Mouse (Mus musculus): Measurements from ENCODE around the gene Ice2. TPM values are rescaled to one million over a fixed set of nuclear protein-coding genes. Genes with fewer than 3 reads are reported as not detected.

Gene Ice2
- polyA plus RNA-seq, 1 experiment from 2014 or later: 16.4 TPM

DNA sequence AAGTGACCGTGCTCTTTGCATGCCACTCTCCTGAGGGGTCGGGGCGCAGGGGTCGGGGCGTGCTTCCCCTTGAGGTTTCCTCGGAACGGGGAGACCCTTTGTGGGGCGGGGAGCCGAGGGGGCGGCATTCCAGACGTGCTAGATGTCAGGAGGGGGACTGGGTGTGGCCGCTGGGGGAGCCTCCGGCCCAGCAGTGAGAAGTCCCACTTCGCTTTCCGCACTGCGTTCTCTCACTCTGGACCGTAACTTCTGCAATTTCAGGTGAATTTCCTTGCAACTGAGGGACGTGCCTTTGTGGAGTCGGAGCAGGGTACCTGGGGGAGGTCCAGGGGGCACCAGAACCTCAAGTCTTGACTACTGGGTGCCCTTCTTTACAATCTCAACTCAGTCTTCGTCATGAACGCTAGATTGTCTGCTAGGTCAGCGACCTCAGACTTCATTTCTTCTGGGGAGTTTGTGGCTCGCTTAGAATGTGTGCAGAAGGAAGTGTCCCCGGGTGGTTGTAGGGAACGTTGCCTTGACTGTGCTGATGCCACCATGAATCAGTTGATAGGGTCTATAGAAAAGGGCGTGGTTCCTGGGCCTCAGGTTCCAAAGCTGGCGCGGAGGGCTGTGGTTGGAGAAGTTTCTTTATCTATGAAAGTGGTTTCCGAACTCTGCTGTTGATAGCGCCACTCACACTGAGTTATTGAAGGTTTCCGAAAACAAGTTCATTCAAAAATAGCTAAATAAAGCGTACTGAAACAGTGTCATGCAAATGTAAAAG lies 56.4 kb downstream of the Ice2 start:
- Histone ChIP-seq H3K4me2 (replicated peaks) (peak overlapping the region; percentile 60), H3K27ac (replicated peaks) (0 out of 2 replicates have a peak overlapping the region, but pooled peaks have one; percentile 16), H3K4me1 (peaks cover 14% of the 10 kb centered on the region), H3K27me3 (no peaks in the 10 kb centered on the region), H3K9ac (replicated peaks) (peak overlapping the region; percentile 26), H3K9me3 (no peaks in the 10 kb centered on the region), H3K36me3 (no peaks in the 10 kb centered on the region), H3K4me3 (peak overlapping the region; percentile 43)
- no peak for ATAC-seq (replicated peaks)
- 6% methylated on average over 32 of the region's 32 CpGs for WGBS

DNA sequence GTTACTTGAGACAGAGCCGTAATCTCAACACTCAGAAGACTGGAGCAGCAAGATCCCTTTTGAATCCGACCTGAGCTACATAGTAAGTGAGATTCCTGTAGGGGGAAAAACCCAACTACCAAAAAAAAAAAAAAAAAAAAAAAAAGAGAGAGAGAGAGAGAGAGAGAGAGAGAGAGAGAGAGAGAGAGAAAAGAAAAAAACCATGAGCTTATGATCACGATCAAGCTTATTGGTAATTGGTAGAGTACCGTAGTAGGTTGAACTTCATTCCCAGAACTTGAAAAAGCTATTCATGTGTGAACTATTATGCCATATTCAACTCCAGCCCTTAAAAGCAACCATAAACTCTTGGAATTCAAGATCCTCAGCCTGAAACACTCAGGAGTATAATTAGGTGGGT lies 57.0 kb downstream of the Ice2 start:
- WGBS: 60% methylated on average over 4 of the region's 4 CpGs
- Histone ChIP-seq H3K27me3 (no peaks in the 10 kb centered on the region), H3K4me2 (replicated peaks) (peak overlapping the region; percentile 60; the same call in 1 of the 2 replicates), H3K9me3 (no peaks in the 10 kb centered on the region), H3K36me3 (no peaks in the 10 kb centered on the region), H3K4me3 (peak overlapping the region; percentile 43; the same call in 1 of the 2 replicates), H3K27ac (replicated peaks) (no peak overlapping the region), H3K4me1 (peaks cover 17% of the 10 kb centered on the region), H3K9ac (replicated peaks) (no peak overlapping the region)
- ATAC-seq (replicated peaks): no peak

DNA sequence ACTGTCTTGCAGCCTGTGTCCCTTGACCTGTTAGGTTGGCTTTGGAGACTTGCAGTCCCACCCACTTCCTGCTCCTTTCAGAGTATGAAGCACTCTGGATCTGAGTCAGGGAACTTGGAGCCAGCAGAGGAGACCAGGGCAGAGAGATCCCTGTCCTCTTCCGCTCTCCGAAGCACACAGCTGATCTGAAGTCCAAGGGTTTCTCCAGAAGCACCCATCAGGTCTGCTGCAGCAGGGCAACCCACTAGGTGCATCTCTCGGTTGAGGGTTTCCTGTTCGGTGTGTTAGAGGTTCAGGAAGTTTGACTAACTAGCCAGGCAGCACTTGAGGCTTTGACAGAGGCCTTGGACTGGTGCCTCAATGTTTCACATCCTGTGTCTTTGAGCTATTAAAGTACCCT lies 57.7 kb downstream of the Ice2 start:
- Histone ChIP-seq H3K27me3 (no peaks in the 10 kb centered on the region), H3K9me3 (no peaks in the 10 kb centered on the region), H3K27ac (replicated peaks) (no peak overlapping the region), H3K36me3 (no peaks in the 10 kb centered on the region), H3K4me2 (replicated peaks) (no peak overlapping the region), H3K9ac (replicated peaks) (no peak overlapping the region), H3K4me1 (peaks cover 17% of the 10 kb centered on the region), H3K4me3 (no peak overlapping the region)
- ATAC-seq (replicated peaks): no peak
- WGBS: 75% methylated on average over 4 of the region's 4 CpGs

DNA sequence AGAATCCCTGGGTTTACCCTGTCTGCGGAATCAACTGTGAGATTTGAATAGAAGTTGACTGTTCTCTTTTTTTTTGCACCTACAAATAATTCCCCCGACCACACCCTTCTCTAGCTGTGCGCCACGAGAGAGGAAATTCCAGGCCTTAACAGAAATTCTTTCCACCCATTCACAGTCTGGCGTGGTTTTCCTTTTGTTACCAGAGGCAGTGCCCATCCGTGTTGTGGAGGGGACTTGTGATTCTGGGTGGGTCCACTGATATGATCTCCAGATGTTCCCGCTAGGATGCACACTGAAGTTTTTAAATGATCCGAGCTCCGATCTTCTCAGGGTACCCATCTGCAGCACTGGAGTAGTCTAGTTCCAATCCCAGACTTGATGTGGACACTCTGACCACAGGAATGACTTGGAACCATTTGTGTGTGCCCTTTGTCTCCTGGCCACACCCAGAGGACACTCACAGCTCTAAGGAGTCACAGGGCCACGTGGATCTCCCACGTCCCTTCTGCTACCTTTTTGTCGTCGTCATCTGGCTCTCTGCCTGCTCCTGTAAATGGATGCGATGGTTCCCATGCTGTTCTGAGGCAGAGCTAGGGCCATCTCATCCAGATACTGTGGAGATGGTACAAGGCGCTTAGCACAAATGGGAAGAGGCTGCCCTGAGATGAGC lies 58.8 kb downstream of the Ice2 start:
- no peak overlapping the region for H3K27ac ChIP-seq (replicated peaks)
- no peak overlapping the region for H3K9ac ChIP-seq (replicated peaks)
- H3K4me3 ChIP-seq: no peak overlapping the region
- H3K36me3 ChIP-seq: no peaks in the 10 kb centered on the region
- no peak for ATAC-seq (replicated peaks)
- no peaks in the 10 kb centered on the region for H3K27me3 ChIP-seq
- WGBS: 80% methylated on average over 15 of the region's 15 CpGs
- H3K9me3 ChIP-seq: no peaks in the 10 kb centered on the region
- H3K4me1 ChIP-seq: peaks cover 17% of the 10 kb centered on the region
- no peak overlapping the region for H3K4me2 ChIP-seq (replicated peaks)

DNA sequence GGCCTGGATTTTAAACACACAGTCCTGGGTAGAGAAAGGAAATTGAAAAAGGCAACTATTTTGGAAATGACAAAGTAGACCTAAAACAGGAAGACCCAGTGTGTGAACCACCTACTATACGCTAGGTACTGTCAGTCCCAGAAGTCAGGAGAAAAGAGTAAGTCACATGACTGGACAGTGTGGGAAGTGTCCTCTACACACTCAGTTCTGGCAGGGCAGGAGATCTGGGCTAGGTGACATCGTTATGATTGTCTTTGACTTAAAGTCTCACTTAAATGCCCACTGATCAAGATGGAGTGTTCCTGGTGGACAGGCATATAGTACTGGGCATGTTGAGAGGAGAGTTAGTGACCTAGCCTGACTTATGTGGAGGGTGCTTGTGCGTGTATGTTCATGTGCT lies 59.4 kb downstream of the Ice2 start:
- no peak overlapping the region for H3K9ac ChIP-seq (replicated peaks)
- ATAC-seq (replicated peaks): no peak
- no peaks in the 10 kb centered on the region for H3K36me3 ChIP-seq
- no peak overlapping the region for H3K4me3 ChIP-seq
- no peaks in the 10 kb centered on the region for H3K27me3 ChIP-seq
- peaks cover 17% of the 10 kb centered on the region for H3K4me1 ChIP-seq
- H3K27ac ChIP-seq (replicated peaks): no peak overlapping the region
- 91% methylated on average over 3 of the region's 3 CpGs for WGBS
- no peak overlapping the region for H3K4me2 ChIP-seq (replicated peaks)
- no peaks in the 10 kb centered on the region for H3K9me3 ChIP-seq

DNA sequence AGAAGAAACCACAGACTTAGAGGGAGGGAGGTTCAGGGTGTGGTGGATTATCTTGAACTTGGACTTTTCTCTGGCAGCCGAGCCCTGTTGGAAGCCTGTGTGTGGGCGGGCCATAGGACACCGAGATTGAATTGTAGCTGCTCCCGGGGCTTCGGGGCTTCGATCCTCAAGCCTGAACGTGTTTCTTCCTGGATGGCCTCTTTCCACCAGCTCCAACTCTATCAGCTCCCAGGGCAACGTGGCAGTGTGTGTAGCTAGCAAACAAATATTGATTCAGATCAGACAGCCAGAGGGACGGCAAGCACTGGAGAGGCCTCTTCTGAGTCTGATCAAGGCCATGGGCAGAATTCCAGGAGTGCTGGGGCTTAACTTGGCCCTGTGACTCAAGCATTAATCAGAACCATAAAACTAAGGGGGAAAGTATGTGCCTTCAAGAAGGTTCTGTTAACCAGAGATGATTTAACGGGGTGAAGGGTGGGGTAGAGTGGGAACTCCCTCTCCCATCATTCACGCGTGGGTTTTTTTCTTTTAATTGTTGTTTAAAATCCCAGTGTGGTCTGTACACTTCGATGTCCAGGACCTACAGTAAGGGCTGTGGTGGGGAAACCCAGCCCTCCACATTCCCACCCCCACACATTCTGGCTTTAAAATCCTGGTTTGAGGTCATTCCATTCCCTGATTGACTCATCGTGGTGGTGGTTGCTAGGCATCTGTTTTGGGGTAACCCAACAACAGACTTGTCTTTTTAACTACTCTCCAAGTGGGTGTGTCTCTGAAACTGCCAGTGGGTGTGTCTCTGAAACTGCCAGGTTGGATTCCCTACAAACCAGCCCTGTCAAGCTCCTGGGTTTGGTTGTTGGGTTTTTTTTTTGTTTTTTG lies 60.3 kb downstream of the Ice2 start:
- Histone ChIP-seq H3K36me3 (no peaks in the 10 kb centered on the region), H3K4me2 (replicated peaks) (no peak overlapping the region), H3K27ac (replicated peaks) (no peak overlapping the region), H3K9me3 (no peaks in the 10 kb centered on the region), H3K27me3 (no peaks in the 10 kb centered on the region), H3K4me1 (peaks cover 17% of the 10 kb centered on the region), H3K9ac (replicated peaks) (no peak overlapping the region), H3K4me3 (no peak overlapping the region)
- 57% methylated on average over 14 of the region's 14 CpGs for WGBS
- ATAC-seq (replicated peaks): no peak

DNA sequence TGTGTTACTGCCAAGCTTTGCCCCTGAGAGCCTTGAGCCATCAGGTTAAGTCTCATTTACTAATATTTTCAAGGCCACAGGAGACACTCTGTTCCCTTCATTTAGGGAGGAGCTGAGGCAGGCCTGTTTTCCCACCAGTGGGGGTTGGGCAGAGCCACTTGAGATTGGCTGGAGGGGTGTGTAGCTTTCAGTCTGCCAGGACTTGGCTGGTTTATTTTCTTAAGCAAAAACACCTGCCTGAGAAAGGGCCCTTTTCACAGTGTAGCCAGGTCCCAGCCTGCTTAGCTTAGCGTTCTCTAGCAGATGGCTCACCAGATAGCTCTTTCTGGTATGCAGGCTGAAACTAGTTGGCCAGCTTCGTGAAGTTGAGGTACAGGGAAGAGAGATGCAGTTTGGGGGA lies 61.3 kb downstream of the Ice2 start:
- Histone ChIP-seq H3K4me3 (no peak overlapping the region), H3K27me3 (no peaks in the 10 kb centered on the region), H3K9me3 (no peaks in the 10 kb centered on the region), H3K4me1 (peaks cover 8% of the 10 kb centered on the region), H3K27ac (replicated peaks) (no peak overlapping the region), H3K9ac (replicated peaks) (no peak overlapping the region), H3K36me3 (no peaks in the 10 kb centered on the region), H3K4me2 (replicated peaks) (no peak overlapping the region)
- no peak for ATAC-seq (replicated peaks)
- 62% methylated on average over 2 of the region's 2 CpGs for WGBS

DNA sequence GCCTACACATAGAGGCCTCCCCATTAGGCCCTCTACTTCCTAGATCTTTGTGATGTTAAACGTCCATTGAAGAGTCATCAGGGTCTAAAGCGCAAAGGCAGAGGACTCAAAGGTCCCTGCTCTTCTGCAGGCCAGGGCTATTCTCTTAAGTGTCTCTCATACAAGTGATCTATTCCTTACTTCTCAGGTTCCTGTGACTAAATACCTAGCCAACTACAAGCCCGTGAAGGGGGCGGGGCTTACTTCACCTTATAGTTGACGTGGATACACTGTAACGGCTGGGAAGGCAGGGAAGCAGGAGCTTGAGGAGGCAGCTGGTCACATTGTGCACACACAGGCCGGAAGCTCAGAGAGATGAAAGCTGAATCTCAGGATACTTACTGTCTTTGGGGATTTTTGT lies 62.2 kb downstream of the Ice2 start:
- no peak overlapping the region for H3K4me3 ChIP-seq
- no peak for ATAC-seq (replicated peaks)
- H3K9me3 ChIP-seq: no peaks in the 10 kb centered on the region
- H3K4me2 ChIP-seq (replicated peaks): no peak overlapping the region
- no peaks in the 10 kb centered on the region for H3K27me3 ChIP-seq
- H3K9ac ChIP-seq (replicated peaks): no peak overlapping the region
- 92% methylated on average over 7 of the region's 7 CpGs for WGBS
- H3K36me3 ChIP-seq: no peaks in the 10 kb centered on the region
- H3K4me1 ChIP-seq: peaks cover 7% of the 10 kb centered on the region; the same call in 1 of the 2 replicates
- no peak overlapping the region for H3K27ac ChIP-seq (replicated peaks)

DNA sequence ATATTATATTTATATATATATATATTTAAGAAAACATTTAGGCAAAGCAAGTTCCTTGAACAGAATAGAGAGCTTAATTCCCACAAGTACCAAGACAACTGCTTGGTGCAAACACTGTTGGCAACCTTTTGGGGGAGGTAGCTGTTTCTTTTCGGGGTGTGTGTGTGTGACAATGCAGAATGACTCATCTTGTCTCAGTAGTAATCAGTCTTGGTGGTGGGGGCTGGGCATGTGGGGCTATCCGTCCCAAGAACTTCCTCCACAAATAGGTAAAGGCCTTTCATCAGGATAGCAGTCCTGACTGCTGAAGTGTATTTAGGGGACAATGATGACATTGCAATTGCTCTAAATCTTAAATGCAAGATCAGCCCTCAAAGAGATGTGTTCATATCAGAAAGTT lies 65.3 kb downstream of the Ice2 start:
- Histone ChIP-seq H3K9me3 (no peaks in the 10 kb centered on the region), H3K4me1 (peaks cover 7% of the 10 kb centered on the region; the same call in 1 of the 2 replicates), H3K4me3 (no peak overlapping the region), H3K27ac (replicated peaks) (no peak overlapping the region), H3K36me3 (no peaks in the 10 kb centered on the region), H3K4me2 (replicated peaks) (no peak overlapping the region), H3K27me3 (no peaks in the 10 kb centered on the region), H3K9ac (replicated peaks) (no peak overlapping the region)
- no peak for ATAC-seq (replicated peaks)
- WGBS: 90% methylated on average over 2 of the region's 2 CpGs

DNA sequence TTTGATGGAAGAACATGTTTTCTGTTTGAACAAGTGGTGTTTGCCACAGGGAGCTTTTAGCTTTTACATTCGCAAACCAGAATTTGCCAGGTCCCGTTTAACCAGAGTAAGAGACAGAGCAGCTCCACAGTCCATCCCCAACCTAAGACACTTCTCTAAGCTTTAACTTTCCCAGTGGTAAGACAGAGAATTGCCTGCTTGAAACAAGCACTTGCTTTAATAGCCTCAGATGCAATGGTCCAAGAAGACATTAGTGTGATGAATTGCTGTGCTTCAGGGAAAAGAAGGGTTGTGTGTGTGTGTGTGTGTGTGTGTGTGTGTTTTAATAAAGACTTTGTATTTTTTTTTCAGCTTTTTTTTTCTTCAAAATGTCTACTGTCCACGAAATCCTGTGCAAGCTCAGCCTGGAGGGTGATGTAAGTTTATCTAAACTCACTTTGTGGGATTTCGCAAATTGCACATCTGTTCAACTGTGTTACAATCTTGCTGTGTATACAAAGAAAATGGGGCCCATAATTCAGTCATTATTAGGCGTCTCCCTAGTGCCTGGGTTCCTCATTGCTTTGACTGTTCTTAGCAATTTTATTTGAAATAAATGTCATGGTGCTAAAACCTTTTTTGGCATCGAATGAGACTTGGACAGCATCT lies 66.5 kb downstream of the Ice2 start:
- peaks cover 7% of the 10 kb centered on the region for H3K4me1 ChIP-seq
- no peaks in the 10 kb centered on the region for H3K9me3 ChIP-seq
- H3K4me3 ChIP-seq: no peak overlapping the region
- no peak overlapping the region for H3K27ac ChIP-seq (replicated peaks)
- no peak for ATAC-seq (replicated peaks)
- no peaks in the 10 kb centered on the region for H3K27me3 ChIP-seq
- no peak overlapping the region for H3K4me2 ChIP-seq (replicated peaks)
- 86% methylated on average over 6 of the region's 6 CpGs for WGBS
- H3K36me3 ChIP-seq: no peaks in the 10 kb centered on the region
- no peak overlapping the region for H3K9ac ChIP-seq (replicated peaks)

DNA sequence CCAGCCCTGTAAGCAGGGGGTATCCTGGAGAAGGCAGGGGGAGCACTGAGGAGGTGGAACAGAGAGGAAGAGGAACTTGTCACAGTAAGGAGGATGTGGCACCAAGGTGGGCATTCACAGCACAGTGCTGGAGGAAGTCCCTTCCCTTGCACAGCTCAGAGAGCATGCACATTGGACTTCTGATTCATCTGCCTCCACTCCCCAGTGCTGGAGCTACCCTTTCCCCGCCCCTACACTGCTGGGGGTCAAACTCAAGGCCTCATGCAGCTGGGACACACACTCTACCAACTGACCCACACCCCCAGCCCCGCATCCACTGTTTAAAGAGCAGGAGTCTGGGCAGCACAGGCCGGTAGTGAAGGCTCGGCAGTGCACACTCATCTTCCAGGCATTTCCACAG lies 68.4 kb downstream of the Ice2 start:
- H3K27me3 ChIP-seq: no peaks in the 10 kb centered on the region
- no peak overlapping the region for H3K4me3 ChIP-seq
- WGBS: 71% methylated on average over 4 of the region's 4 CpGs
- H3K4me1 ChIP-seq: peaks cover 18% of the 10 kb centered on the region
- ATAC-seq (replicated peaks): no peak
- no peaks in the 10 kb centered on the region for H3K36me3 ChIP-seq
- no peak overlapping the region for H3K27ac ChIP-seq (replicated peaks)
- no peak overlapping the region for H3K9ac ChIP-seq (replicated peaks)
- H3K4me2 ChIP-seq (replicated peaks): no peak overlapping the region
- no peaks in the 10 kb centered on the region for H3K9me3 ChIP-seq
